Mouse (Mus musculus): Measurements from ENCODE around the gene Kcnn4. TPM values are rescaled to one million over a fixed set of nuclear protein-coding genes. Genes with fewer than 3 reads are reported as not detected.
"Not testable (repeated sequence)": the region's sequence is repeated elsewhere in the genome, so short reads cannot be mapped to it uniquely, and the experiment has no call there.

Kcnn4 gene
- polyA plus RNA-seq, 2 experiments = 90.2 to 113 TPM

GRCm38 (mm10) chr7:24399256-24400081 is 29.4 kb downstream of the Kcnn4 start, which contains the start of gene Smg9:
Gene Smg9, plus strand, starts transcription at chr7:24399619.
- Histone ChIP-seq H3K27ac (peak within 1 kb of the TSS; percentile 92), H3K27me3 (ENCODE audit: control insufficient read depth, insufficient read depth, low read length) (no peaks in the 10 kb centered on the region), H3K4me2 (ENCODE audit: low read depth) (peak within 1 kb of the TSS; percentile 90), H3K9ac (replicated peaks) (peak within 1 kb of the TSS; percentile 80), H3K4me3 (ENCODE audit: insufficient read depth in 1 of 2, low read depth in 2 of 2, low read length in 2 of 2) (peak within 1 kb of the TSS; percentile 68 to 74), H3K4me1 (replicated peaks; ENCODE audit: control insufficient read depth in 2 of 2, insufficient read depth in 2 of 2, low read length in 1 of 2) (peaks cover 37 to 47% of the 10 kb centered on the region in 2 experiments), H3K9me3 (ENCODE audit: control insufficient read depth, low read length) (no peaks in the 10 kb centered on the region), H3K36me3 (replicated peaks; ENCODE audit: control insufficient read depth, insufficient read depth, low read depth) (no peaks in the 10 kb centered on the region; the same call in 1 of the 2 replicates)
- WGBS (ENCODE audit: insufficient replicate concordance) = under 1% methylated on average over 65 of the region's 66 CpGs
- ATAC-seq (ENCODE audit: insufficient read depth) (peak; percentile 87), DNase-seq (ENCODE audit: low read depth in 3 of 3, low spot score in 3 of 3) (peak; percentile 96 to 98 (median 97))
- no peak for TF ChIP-seq EP300 (IDR thresholded peaks at IDR 0.05; ENCODE audit: low read depth)
- no peak for TF ChIP-seq CTCF (IDR thresholded peaks at IDR 0.05; ENCODE audit: low read depth)

GRCm38 (mm10) chr7:24400082-24400452 is 30.0 kb downstream of the Kcnn4 start:
- Histone ChIP-seq H3K4me1 (replicated peaks; ENCODE audit: control insufficient read depth in 2 of 2, insufficient read depth in 2 of 2, low read length in 1 of 2) (peaks cover 31 to 42% of the 10 kb centered on the region in 2 experiments), H3K27ac (peak overlapping the region; percentile 92), H3K9me3 (ENCODE audit: control insufficient read depth, low read length) (no peaks in the 10 kb centered on the region), H3K36me3 (replicated peaks; ENCODE audit: control insufficient read depth, insufficient read depth, low read depth) (peaks cover 3% of the 10 kb centered on the region; the same call in 1 of the 2 replicates), H3K4me3 (ENCODE audit: insufficient read depth in 1 of 2, low read depth in 2 of 2, low read length in 2 of 2) (peak overlapping the region; percentile 67 to 68), H3K27me3 (ENCODE audit: control insufficient read depth, insufficient read depth, low read length) (no peaks in the 10 kb centered on the region), H3K4me2 (ENCODE audit: low read depth) (peak overlapping the region; percentile 90), H3K9ac (replicated peaks) (peak overlapping the region; percentile 75)
- peak in 1 of 3 experiments; percentile 43 for DNase-seq (ENCODE audit: low read depth in 3 of 3, low spot score in 3 of 3)
- WGBS (ENCODE audit: insufficient replicate concordance) = 6% methylated on average over 3 of the region's 3 CpGs
- TF ChIP-seq CTCF (IDR thresholded peaks at IDR 0.05; ENCODE audit: low read depth) = no peak
- no peak for TF ChIP-seq EP300 (IDR thresholded peaks at IDR 0.05; ENCODE audit: low read depth)
- 0 out of 2 replicates have a peak, but pooled peaks have one; percentile 1 for ATAC-seq (ENCODE audit: insufficient read depth)

DNA sequence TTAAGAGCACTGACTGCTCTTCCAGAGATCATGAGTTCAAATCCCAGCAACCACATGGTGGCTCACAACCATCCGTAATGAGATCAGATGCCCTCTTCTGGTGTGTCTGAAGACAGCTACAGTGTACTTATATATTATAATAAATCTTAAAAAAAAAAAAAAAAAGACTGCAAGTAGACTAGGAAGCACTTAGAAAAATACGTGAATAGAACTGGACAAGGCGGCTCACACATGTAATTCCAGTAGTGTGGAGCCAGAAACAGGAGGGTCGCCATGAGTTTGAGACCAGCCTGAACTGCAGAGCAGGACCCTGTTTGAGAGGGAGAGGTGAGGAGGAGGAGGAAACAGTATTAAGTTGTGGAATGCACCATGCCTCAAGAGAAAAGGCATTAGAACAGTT is 30.4 kb downstream of the Kcnn4 start:
- WGBS (ENCODE audit: insufficient replicate concordance) = 67% methylated on average over 4 of the region's 4 CpGs
- Histone ChIP-seq H3K27ac (peak overlapping the region; percentile 92), H3K9ac (replicated peaks) (peak overlapping the region; percentile 75), H3K4me1 (replicated peaks; ENCODE audit: control insufficient read depth in 2 of 2, insufficient read depth in 2 of 2, low read length in 1 of 2) (peaks cover 27 to 38% of the 10 kb centered on the region in 2 experiments), H3K4me3 (ENCODE audit: insufficient read depth in 1 of 2, low read depth in 2 of 2, low read length in 2 of 2) (peak overlapping the region; percentile 67 to 68), H3K4me2 (ENCODE audit: low read depth) (peak overlapping the region; percentile 90)
- not testable (repeated sequence) for H3K36me3 ChIP-seq (replicated peaks; ENCODE audit: control insufficient read depth, insufficient read depth, low read depth); H3K9me3 ChIP-seq (ENCODE audit: control insufficient read depth, low read length); H3K27me3 ChIP-seq (ENCODE audit: control insufficient read depth, insufficient read depth, low read length); ATAC-seq (ENCODE audit: insufficient read depth); DNase-seq (ENCODE audit: low read depth in 3 of 3, low spot score in 3 of 3)

DNA sequence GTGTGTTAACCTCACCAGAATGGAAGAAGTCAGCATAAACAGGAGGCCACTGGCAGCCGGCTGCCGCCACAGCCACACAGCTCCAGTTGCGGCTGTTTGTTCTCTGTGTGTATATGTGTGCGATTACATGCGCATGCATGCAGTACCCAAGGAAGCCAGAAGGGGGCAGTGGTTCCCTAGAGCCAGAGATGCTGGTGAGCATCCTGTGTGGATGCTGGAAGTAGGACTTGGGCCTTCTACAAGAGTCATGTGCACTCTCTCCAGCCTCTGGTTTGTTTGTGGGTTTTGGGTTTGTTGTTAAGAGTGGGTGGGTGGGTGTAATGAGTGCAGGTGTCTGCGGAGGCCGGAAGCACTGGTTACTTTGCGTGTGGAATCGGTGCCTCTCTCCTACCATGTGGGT is 32.8 kb downstream of the Kcnn4 start:
- Histone ChIP-seq H3K4me2 (ENCODE audit: low read depth) (no peak overlapping the region), H3K4me1 (replicated peaks; ENCODE audit: control insufficient read depth in 2 of 2, insufficient read depth in 2 of 2, low read length in 1 of 2) (peaks cover 6 to 19% of the 10 kb centered on the region in 2 experiments), H3K27me3 (ENCODE audit: control insufficient read depth, insufficient read depth, low read length) (no peaks in the 10 kb centered on the region), H3K4me3 (ENCODE audit: insufficient read depth in 1 of 2, low read depth in 2 of 2, low read length in 2 of 2) (no peak overlapping the region), H3K9ac (replicated peaks) (no peak overlapping the region), H3K27ac (no peak overlapping the region), H3K9me3 (ENCODE audit: control insufficient read depth, low read length) (no peaks in the 10 kb centered on the region), H3K36me3 (replicated peaks; ENCODE audit: control insufficient read depth, insufficient read depth, low read depth) (peaks cover 15% of the 10 kb centered on the region)
- DNase-seq (ENCODE audit: low read depth in 3 of 3, low spot score in 3 of 3) (no peak), ATAC-seq (ENCODE audit: insufficient read depth) (no peak)
- 97% methylated on average over 9 of the region's 9 CpGs for WGBS (ENCODE audit: insufficient replicate concordance)
- TF ChIP-seq CTCF (IDR thresholded peaks at IDR 0.05; ENCODE audit: low read depth) = peak; percentile 82
- no peak for TF ChIP-seq EP300 (IDR thresholded peaks at IDR 0.05; ENCODE audit: low read depth)

DNA sequence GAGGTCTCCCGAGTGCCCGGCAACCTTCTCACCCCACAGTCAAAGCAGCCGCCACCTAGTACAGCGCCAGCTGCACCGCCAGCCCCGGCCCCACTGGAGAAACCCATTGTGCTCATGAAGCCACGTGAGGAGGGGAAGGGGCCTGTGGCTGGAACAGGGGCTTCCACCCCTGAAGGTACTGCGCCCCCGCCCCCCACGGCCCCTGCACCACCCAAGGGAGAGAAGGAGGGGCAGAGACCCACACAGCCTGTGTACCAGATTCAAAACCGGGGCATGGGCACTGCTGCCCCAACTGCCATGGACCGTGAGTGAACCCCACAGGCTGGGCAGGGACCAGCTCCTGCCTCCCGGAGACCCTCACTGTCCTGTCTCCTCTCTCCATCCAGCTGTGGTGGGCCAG is 35.6 kb downstream of the Kcnn4 start:
- DNase-seq (ENCODE audit: low read depth in 3 of 3, low spot score in 3 of 3) (no peak), ATAC-seq (ENCODE audit: insufficient read depth) (no peak)
- Histone ChIP-seq H3K36me3 (replicated peaks; ENCODE audit: control insufficient read depth, insufficient read depth, low read depth) (peaks cover 18% of the 10 kb centered on the region), H3K4me1 (replicated peaks; ENCODE audit: control insufficient read depth in 2 of 2, insufficient read depth in 2 of 2, low read length in 1 of 2) (peaks cover 1 to 12% of the 10 kb centered on the region in 2 experiments; a peak in 3 of 4 replicates), H3K4me3 (ENCODE audit: insufficient read depth in 1 of 2, low read depth in 2 of 2, low read length in 2 of 2) (no peak overlapping the region), H3K9me3 (ENCODE audit: control insufficient read depth, low read length) (no peaks in the 10 kb centered on the region), H3K9ac (replicated peaks) (no peak overlapping the region), H3K27ac (no peak overlapping the region), H3K4me2 (ENCODE audit: low read depth) (no peak overlapping the region), H3K27me3 (ENCODE audit: control insufficient read depth, insufficient read depth, low read length) (no peaks in the 10 kb centered on the region)
- 90% methylated on average over 13 of the region's 13 CpGs for WGBS (ENCODE audit: insufficient replicate concordance)
- TF ChIP-seq CTCF (IDR thresholded peaks at IDR 0.05; ENCODE audit: low read depth) (no peak), EP300 (IDR thresholded peaks at IDR 0.05; ENCODE audit: low read depth) (no peak)

All from liver, embryonic 14.5 days (tissue).